Mouse (Mus musculus) forebrain, embryonic 14.5 days (tissue): ENCODE measurements at regions not wholly inside any gene's neighbourhood (a gene's known extent, or its start where the extent isn't known, plus 50 kb on each side); places are given as distances from the start of the nearest gene placed in this dataset.
A peak's percentile ranks its signal among the peaks of the same experiment; 100 is the strongest.

Experiments
- ATAC-seq: fragments of 200-750 bp; cut with Nextera tagmentation; 2 replicates; pipeline ENCODE4 v1.8.0; 2017; ENCODE audit warnings: mild to moderate bottlenecking, moderate library complexity
- DNase-seq: peaks from one replicate; pipeline ENCODE4 v3.0.0-alpha.2; 2015; ENCODE audit warnings: low spot score
- H3K27ac ChIP-seq: fragments of 300-500 bp; sonication (generic); 2 replicates; pipeline ENCODE4 v1.5.1; 2014; ENCODE audit warnings: low read depth, mild to moderate bottlenecking, control low read depth, low read length, moderate library complexity
- H3K27me3 ChIP-seq: fragments of 300-500 bp; sonication (generic); replicated peaks from 2 replicates; pipeline ENCODE4 v1.6.1; 2014; ENCODE audit warnings: low read length, control low read depth, mixed read lengths; ENCODE audit not compliant: control insufficient read depth, insufficient read depth
- H3K36me3 ChIP-seq: fragments of 300-500 bp; sonication (generic); 2 replicates; pipeline ENCODE4 v1.6.1; 2014; ENCODE audit warnings: low read length, control low read depth; ENCODE audit not compliant: control insufficient read depth, insufficient read depth
- H3K4me1 ChIP-seq: fragments of 300-500 bp; sonication (generic); 2 replicates; pipeline ENCODE4 v1.6.1; 2014; ENCODE audit warnings: antibody characterized with exemption, low read length, control low read depth; ENCODE audit not compliant: control insufficient read depth, insufficient read depth
- H3K4me2 ChIP-seq: fragments of 300-500 bp; sonication (generic); 2 replicates; pipeline ENCODE4 v1.6.1; 2014; ENCODE audit warnings: mild to moderate bottlenecking, control low read depth, low read length
- H3K4me3 ChIP-seq: fragments of 300-500 bp; sonication (generic); 2 replicates; pipeline ENCODE4 v1.5.1; 2014; ENCODE audit warnings: low read depth, low read length, control low read depth
- H3K9ac ChIP-seq: fragments of 300-500 bp; sonication (generic); 2 replicates; pipeline ENCODE4 v1.6.1; 2014; ENCODE audit warnings: mild to moderate bottlenecking, low read length, control low read depth, moderate library complexity
- H3K9me3 ChIP-seq: fragments of 300-500 bp; sonication (generic); replicated peaks from 2 replicates; pipeline ENCODE4 v1.6.1; 2016; ENCODE audit warnings: low read length, control low read depth, mixed read lengths; ENCODE audit not compliant: control insufficient read depth
- WGBS: fragments of 180-500 bp; shearing (Covaris S2); extraction: QIAGEN DNeasy Blood & Tissue Kit; methylation state at CpG from one replicate; pipeline ENCODE4 v1.1.7; 2014; 5-methylcytosine and 5-hydroxymethylcytosine counted together

DNA sequence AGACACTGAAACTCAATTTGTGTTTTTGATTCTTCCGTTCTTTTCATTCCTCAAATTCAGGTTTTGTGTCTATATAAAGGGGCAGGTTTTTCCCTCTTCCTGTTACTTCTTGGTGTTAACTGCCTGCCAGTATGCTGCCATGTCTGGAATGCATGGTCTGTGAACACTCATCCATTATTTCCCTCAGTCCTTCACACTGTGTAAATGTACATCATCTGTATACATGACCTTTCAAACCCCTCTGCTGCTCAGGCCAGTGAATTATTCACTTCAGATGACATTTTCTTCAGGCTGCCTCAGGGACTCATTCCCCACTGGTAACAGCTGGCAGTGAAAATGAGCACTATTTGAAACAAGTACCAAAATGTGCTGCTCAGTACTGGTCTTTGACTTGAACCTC, 512.0 kb upstream of the Atxn7l3b start:
- no peak for ATAC-seq
- H3K27me3 ChIP-seq = no peaks in the 10 kb centered on the region
- WGBS = 88% methylated on average over 1 of the region's 1 CpGs
- H3K36me3 ChIP-seq = no peaks in the 10 kb centered on the region
- H3K9me3 ChIP-seq = no peaks in the 10 kb centered on the region
- H3K27ac ChIP-seq = no peak overlapping the region
- H3K4me1 ChIP-seq = no peaks in the 10 kb centered on the region
- H3K4me3 ChIP-seq = no peak overlapping the region
- no peak overlapping the region for H3K9ac ChIP-seq
- DNase-seq = no peak
- H3K4me2 ChIP-seq = no peak overlapping the region

GRCm38 (mm10) chr10:113431155-113431554, 502.4 kb upstream of the Atxn7l3b start:
- ATAC-seq (no peak), DNase-seq (no peak)
- no peak overlapping the region for H3K9ac ChIP-seq
- no peaks in the 10 kb centered on the region for H3K27me3 ChIP-seq
- H3K4me2 ChIP-seq = no peak overlapping the region
- no peaks in the 10 kb centered on the region for H3K36me3 ChIP-seq
- WGBS = 92% methylated on average over 5 of the region's 5 CpGs
- no peak overlapping the region for H3K27ac ChIP-seq
- no peak overlapping the region for H3K4me3 ChIP-seq
- no peaks in the 10 kb centered on the region for H3K9me3 ChIP-seq
- H3K4me1 ChIP-seq = no peaks in the 10 kb centered on the region

GRCm38 (mm10) chr10:113411250-113411813, 482.5 kb upstream of the Atxn7l3b start:
- Histone ChIP-seq H3K4me3 (no peak overlapping the region), H3K9ac (no peak overlapping the region), H3K9me3 (no peaks in the 10 kb centered on the region), H3K4me1 (no peaks in the 10 kb centered on the region), H3K4me2 (no peak overlapping the region), H3K27ac (no peak overlapping the region), H3K27me3 (no peaks in the 10 kb centered on the region), H3K36me3 (no peaks in the 10 kb centered on the region)
- WGBS = 76% methylated on average over 2 of the region's 2 CpGs
- DNase-seq (peak; percentile 44), ATAC-seq (0 out of 2 replicates have a peak, but pooled peaks have one; percentile 44)

- Histone ChIP-seq H3K9ac (no peak overlapping the region), H3K9me3 (no peaks in the 10 kb centered on the region), H3K27ac (no peak overlapping the region), H3K4me3 (no peak overlapping the region), H3K27me3 (no peaks in the 10 kb centered on the region), H3K4me1 (no peaks in the 10 kb centered on the region), H3K4me2 (no peak overlapping the region), H3K36me3 (no peaks in the 10 kb centered on the region)
- ATAC-seq (no peak), DNase-seq (no peak)
- 98% methylated on average over 3 of the region's 3 CpGs for WGBS
Observed at GRCm38 (mm10) chr10:113390579-113390978, 461.8 kb upstream of the Atxn7l3b start.

DNA sequence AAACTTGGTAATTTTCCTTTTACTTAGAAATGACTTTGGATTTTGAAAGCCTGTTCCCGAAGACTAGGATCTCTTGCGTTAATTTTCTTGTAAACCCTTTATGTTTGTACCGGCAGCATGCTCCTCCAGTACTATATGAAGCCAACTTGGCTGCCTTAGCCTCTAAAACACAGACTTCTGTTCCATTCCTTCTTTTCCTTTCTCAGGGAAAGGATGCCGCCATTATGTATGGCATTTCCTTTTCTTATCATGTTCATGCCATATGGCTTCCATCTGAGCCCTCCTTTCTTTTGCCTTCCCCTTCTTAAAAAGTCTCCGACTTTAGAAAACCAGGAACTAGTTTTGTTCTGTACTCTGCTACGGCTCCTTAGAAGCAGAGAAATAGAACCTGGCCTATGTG, 440.4 kb upstream of the Atxn7l3b start:
- Histone ChIP-seq H3K9ac (no peak overlapping the region), H3K9me3 (no peaks in the 10 kb centered on the region)
- no peak for DNase-seq

GRCm38 (mm10) chr10:113346199-113346598, 417.4 kb upstream of the Atxn7l3b start:
- no peaks in the 10 kb centered on the region for H3K36me3 ChIP-seq
- no peak overlapping the region for H3K4me2 ChIP-seq
- no peaks in the 10 kb centered on the region for H3K4me1 ChIP-seq
- 72% methylated on average over 2 of the region's 2 CpGs for WGBS
- DNase-seq (no peak), ATAC-seq (no peak)
- no peak overlapping the region for H3K9ac ChIP-seq
- H3K9me3 ChIP-seq = no peaks in the 10 kb centered on the region
- no peak overlapping the region for H3K27ac ChIP-seq
- H3K4me3 ChIP-seq = no peak overlapping the region
- no peaks in the 10 kb centered on the region for H3K27me3 ChIP-seq

More for the DNA sequence above, 440.4 kb upstream of the Atxn7l3b start:
- WGBS = 83% methylated on average over 6 of the region's 6 CpGs
- Histone ChIP-seq H3K4me1 (no peaks in the 10 kb centered on the region), H3K27ac (no peak overlapping the region), H3K27me3 (no peaks in the 10 kb centered on the region), H3K4me3 (no peak overlapping the region), H3K36me3 (no peaks in the 10 kb centered on the region), H3K4me2 (no peak overlapping the region)
- ATAC-seq = no peak
